8 mouse cellular contexts compared by ENCODE assay signal in the genomic region with DNA sequence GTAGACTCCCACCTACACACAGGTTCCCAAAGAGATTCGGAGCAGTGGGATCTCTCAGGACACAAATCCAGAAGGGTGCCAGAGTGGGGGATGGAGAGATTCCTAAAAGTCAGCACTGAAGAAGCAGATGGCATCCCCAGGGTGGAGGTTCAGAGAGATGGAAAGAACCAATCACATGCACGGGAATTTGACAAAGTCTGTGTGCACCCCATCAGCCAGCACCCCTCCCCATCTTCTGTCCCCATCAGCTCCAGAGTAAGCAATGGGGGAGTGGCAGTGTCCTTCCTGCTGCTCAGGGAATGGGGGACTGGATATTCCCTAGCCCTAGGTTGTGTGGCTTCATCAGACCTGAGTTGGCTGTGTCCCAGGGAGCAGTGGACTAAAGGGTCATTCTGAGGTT. TPM values are rescaled to one million over a fixed set of nuclear protein-coding genes. Genes with fewer than 3 reads are reported as not detected.
DNase-seq lines count a peak whose midpoint lies in the region; ATAC-seq and TF ChIP-seq lines count a peak whose summit lies in the region.

No protein-coding gene starts in this region.

- H3K27me3 ChIP-seq in liver, adult 2 months (ENCODE audit: control insufficient read depth, insufficient read depth, low read length): 0 out of 2 replicates have a peak, but pooled peaks cover 8% of the 10 kb centered on the region
- H3K27me3 ChIP-seq in liver, embryonic 12.5 days (replicated peaks): peaks cover 93% of the 10 kb centered on the region
- peaks cover 9% of the 10 kb centered on the region for H3K27me3 ChIP-seq in embryonic facial prominence, embryonic 13.5 days
- no peaks in the 10 kb centered on the region for H3K27me3 ChIP-seq in intestine, embryonic 16.5 days (replicated peaks; ENCODE audit: control insufficient read depth, insufficient read depth, low read length)
- H3K27me3 ChIP-seq in neural tube, embryonic 14.5 days (ENCODE audit: control insufficient read depth, insufficient read depth, low read length): no peaks in the 10 kb centered on the region

- no peak for TF ChIP-seq POLR2A in liver, adult 2 months (IDR thresholded peaks at IDR 0.05; ENCODE audit: extremely low read depth, insufficient read depth, low read length)

- ATAC-seq in liver, embryonic 12.5 days: no peak
- 0 out of 2 replicates have a peak, but pooled peaks have one; percentile 10 for ATAC-seq in embryonic facial prominence, embryonic 13.5 days (ENCODE audit: insufficient number of reproducible peaks, insufficient read depth, low FRiP score, low TSS enrichment, low read depth)
- peak; percentile 24; the same call in 1 of the 2 replicates for ATAC-seq in intestine, embryonic 16.5 days
- ATAC-seq in neural tube, embryonic 14.5 days (ENCODE audit: low read depth): no peak; the same call in 1 of the 2 replicates

- no peaks in the 10 kb centered on the region for H3K79me2 ChIP-seq in liver, adult 2 months (ENCODE audit: control insufficient read depth, insufficient read depth, low read length)

- no peaks in the 10 kb centered on the region for H3K9me3 ChIP-seq in liver, embryonic 12.5 days (replicated peaks)
- H3K9me3 ChIP-seq in embryonic facial prominence, embryonic 13.5 days: no peaks in the 10 kb centered on the region
- H3K9me3 ChIP-seq in intestine, embryonic 16.5 days (ENCODE audit: control insufficient read depth, low read length): no peaks in the 10 kb centered on the region
- no peaks in the 10 kb centered on the region for H3K9me3 ChIP-seq in neural tube, embryonic 14.5 days (ENCODE audit: control insufficient read depth, low read length)

- no peaks in the 10 kb centered on the region for H3K36me3 ChIP-seq in liver, adult 2 months (ENCODE audit: control insufficient read depth, insufficient read depth, low read length)
- no peaks in the 10 kb centered on the region for H3K36me3 ChIP-seq in liver, embryonic 12.5 days
- no peaks in the 10 kb centered on the region for H3K36me3 ChIP-seq in embryonic facial prominence, embryonic 13.5 days
- no peaks in the 10 kb centered on the region for H3K36me3 ChIP-seq in intestine, embryonic 16.5 days (ENCODE audit: control insufficient read depth, insufficient read depth, low read length)
- no peaks in the 10 kb centered on the region for H3K36me3 ChIP-seq in neural tube, embryonic 14.5 days (ENCODE audit: control insufficient read depth, insufficient read depth, low read length)

- no peak overlapping the region for H3K9ac ChIP-seq in liver, adult 2 months (ENCODE audit: low read depth, low read length)
- H3K9ac ChIP-seq in liver, embryonic 12.5 days: no peak overlapping the region
- peak overlapping the region; percentile 70 for H3K9ac ChIP-seq in embryonic facial prominence, embryonic 13.5 days
- peak overlapping the region; percentile 68 for H3K9ac ChIP-seq in intestine, embryonic 16.5 days (ENCODE audit: low read depth, low read length)
- H3K9ac ChIP-seq in neural tube, embryonic 14.5 days (replicated peaks; ENCODE audit: low read depth, low read length): no peak overlapping the region

- H3K4me2 ChIP-seq in liver, embryonic 12.5 days: no peak overlapping the region
- H3K4me2 ChIP-seq in embryonic facial prominence, embryonic 13.5 days: peak overlapping the region; percentile 81
- H3K4me2 ChIP-seq in intestine, embryonic 16.5 days (ENCODE audit: low read depth, low read length): peak overlapping the region; percentile 87
- peak overlapping the region; percentile 47; the same call in 1 of the 2 replicates for H3K4me2 ChIP-seq in neural tube, embryonic 14.5 days (ENCODE audit: low read depth, low read length)

- no peaks in the 10 kb centered on the region for H3K4me1 ChIP-seq in liver, adult 2 months (ENCODE audit: control insufficient read depth, insufficient read depth, low read length)
- H3K4me1 ChIP-seq in liver, embryonic 12.5 days: 0 out of 2 replicates have a peak, but pooled peaks cover 6% of the 10 kb centered on the region
- peaks cover 44% of the 10 kb centered on the region for H3K4me1 ChIP-seq in embryonic facial prominence, embryonic 13.5 days
- H3K4me1 ChIP-seq in intestine, embryonic 16.5 days (ENCODE audit: control insufficient read depth, insufficient read depth, low read length): peaks cover 25% of the 10 kb centered on the region
- peaks cover 17% of the 10 kb centered on the region for H3K4me1 ChIP-seq in neural tube, embryonic 14.5 days (ENCODE audit: control insufficient read depth, insufficient read depth, low read length)

- H3K27ac ChIP-seq in liver, adult 2 months (replicated peaks; ENCODE audit: insufficient read depth, low read depth, low read length): no peak overlapping the region
- no peak overlapping the region for H3K27ac ChIP-seq in liver, embryonic 12.5 days
- peak overlapping the region; percentile 88 for H3K27ac ChIP-seq in embryonic facial prominence, embryonic 13.5 days
- H3K27ac ChIP-seq in intestine, embryonic 16.5 days (ENCODE audit: low read length): no peak overlapping the region
- no peak overlapping the region for H3K27ac ChIP-seq in neural tube, embryonic 14.5 days (ENCODE audit: low read depth, low read length)

- WGBS in liver, adult 2 months: 8% methylated on average over 2 of the region's 2 CpGs
- WGBS in liver, embryonic 12.5 days (ENCODE audit: insufficient replicate concordance): 15% methylated on average over 2 of the region's 2 CpGs
- WGBS in embryonic facial prominence, embryonic 13.5 days: 7% methylated on average over 2 of the region's 2 CpGs
- 7% methylated on average over 2 of the region's 2 CpGs for WGBS in intestine, embryonic 16.5 days
- WGBS in neural tube, embryonic 14.5 days: 5% methylated on average over 2 of the region's 2 CpGs

- H3K4me3 ChIP-seq in liver, adult 2 months (ENCODE audit: insufficient read depth, low read depth, low read length): no peak overlapping the region
- no peak overlapping the region for H3K4me3 ChIP-seq in liver, embryonic 12.5 days
- peak overlapping the region; percentile 43 for H3K4me3 ChIP-seq in embryonic facial prominence, embryonic 13.5 days
- H3K4me3 ChIP-seq in intestine, embryonic 16.5 days (ENCODE audit: low read length): peak overlapping the region; percentile 48
- H3K4me3 ChIP-seq in neural tube, embryonic 14.5 days (ENCODE audit: low read depth, low read length): no peak overlapping the region

- no peak for TF ChIP-seq CTCF in liver, adult 2 months (IDR thresholded peaks at IDR 0.05; ENCODE audit: low read depth, low read length)

- DNase-seq in liver, adult 2 months (ENCODE audit: extremely low read depth, low read depth, low spot score): peak; percentile 6
- no peak for DNase-seq in right cerebral cortex, adult 18-20 months
- no peak for DNase-seq in MN1 (ENCODE audit: low spot score)
- no peak for DNase-seq in adrenal gland, postnatal 4 days (ENCODE audit: low spot score in 2 of 2)

RNA-seq across cellular contexts. Expression of a gene that starts 0.7 kb away (rescaled TPM):
- total RNA-seq in liver, adult 2 months (2014; rRNA removed): not detected in 2 replicates
- polyA plus RNA-seq in liver, adult 2 months (2012; rRNA removed): 0.05 and 0.11 TPM in 2 replicates
- polyA plus RNA-seq in liver, embryonic 12.5 days (2016; fragmentation: Nextera tagmentation; extraction: Ambion mirVana): not detected in 2 replicates
- 4.2 and 4.9 TPM in 2 replicates for polyA plus RNA-seq in embryonic facial prominence, embryonic 13.5 days (2015; fragmentation: Nextera tagmentation; extraction: Ambion mirVana)
- 1.5 and 1.7 TPM in 2 replicates for polyA plus RNA-seq in intestine, embryonic 16.5 days (2015; fragmentation: Nextera tagmentation; extraction: Ambion mirVana)
- polyA plus RNA-seq in neural tube, embryonic 14.5 days (2014; fragmentation: Nextera tagmentation; extraction: Ambion mirVana): 0.68 and 0.82 TPM in 2 replicates
- total RNA-seq in adrenal gland, postnatal 4 days (2021): 10 to 100 TPM; 10.3 to 13.2 TPM

RNA-seq across cellular contexts. Expression of a gene that starts 13.1 kb away (rescaled TPM):
- total RNA-seq in liver, adult 2 months (2014; rRNA removed): not detected in 2 replicates
- not detected in 2 replicates for polyA plus RNA-seq in liver, adult 2 months (2012; rRNA removed)
- polyA plus RNA-seq in liver, embryonic 12.5 days (2016; fragmentation: Nextera tagmentation; extraction: Ambion mirVana): not detected in 2 replicates
- polyA plus RNA-seq in embryonic facial prominence, embryonic 13.5 days (2015; fragmentation: Nextera tagmentation; extraction: Ambion mirVana): 0.25 and 0.99 TPM in 2 replicates
- polyA plus RNA-seq in intestine, embryonic 16.5 days (2015; fragmentation: Nextera tagmentation; extraction: Ambion mirVana): 0.13 and 0.16 TPM in 2 replicates
- 0.09 and 0.26 TPM in 2 replicates for polyA plus RNA-seq in neural tube, embryonic 14.5 days (2014; fragmentation: Nextera tagmentation; extraction: Ambion mirVana)
- total RNA-seq in adrenal gland, postnatal 4 days (2021): under 1 TPM in 1 of 2 experiments, not detected in 1; 0.11 TPM

RNA-seq across cellular contexts. Expression of a gene that starts 22.5 kb away (rescaled TPM):
- 0.09 TPM in 1 of 2 replicates, not detected in the other for total RNA-seq in liver, adult 2 months (2014; rRNA removed)
- polyA plus RNA-seq in liver, adult 2 months (2012; rRNA removed): 0.02 and 0.04 TPM in 2 replicates
- polyA plus RNA-seq in liver, embryonic 12.5 days (2016; fragmentation: Nextera tagmentation; extraction: Ambion mirVana): 0.28 and 0.37 TPM in 2 replicates
- polyA plus RNA-seq in embryonic facial prominence, embryonic 13.5 days (2015; fragmentation: Nextera tagmentation; extraction: Ambion mirVana): 1.4 and 3.6 TPM in 2 replicates
- 3.0 and 3.2 TPM in 2 replicates for polyA plus RNA-seq in intestine, embryonic 16.5 days (2015; fragmentation: Nextera tagmentation; extraction: Ambion mirVana)
- polyA plus RNA-seq in neural tube, embryonic 14.5 days (2014; fragmentation: Nextera tagmentation; extraction: Ambion mirVana): 1.7 and 2.0 TPM in 2 replicates
- 10 to 100 TPM in 1 of 2 experiments, 1 to 10 TPM in 1; 4.9 to 12.7 TPM for total RNA-seq in adrenal gland, postnatal 4 days (2021)

RNA-seq across cellular contexts. Expression of a gene that starts 25.0 kb away (rescaled TPM):
- under 0.01 and 0.07 TPM in 2 replicates for total RNA-seq in liver, adult 2 months (2014; rRNA removed)
- polyA plus RNA-seq in liver, adult 2 months (2012; rRNA removed): 0.26 and 0.51 TPM in 2 replicates
- polyA plus RNA-seq in liver, embryonic 12.5 days (2016; fragmentation: Nextera tagmentation; extraction: Ambion mirVana): 2.5 and 3.2 TPM in 2 replicates
- polyA plus RNA-seq in embryonic facial prominence, embryonic 13.5 days (2015; fragmentation: Nextera tagmentation; extraction: Ambion mirVana): 38.2 and 41.8 TPM in 2 replicates
- 4.9 and 5.4 TPM in 2 replicates for polyA plus RNA-seq in intestine, embryonic 16.5 days (2015; fragmentation: Nextera tagmentation; extraction: Ambion mirVana)
- polyA plus RNA-seq in neural tube, embryonic 14.5 days (2014; fragmentation: Nextera tagmentation; extraction: Ambion mirVana): 14.3 and 22.5 TPM in 2 replicates
- 10 to 100 TPM in 1 of 2 experiments, 1 to 10 TPM in 1; 8.7 to 12.0 TPM for total RNA-seq in adrenal gland, postnatal 4 days (2021)

RNA-seq across cellular contexts. Expression of a gene that starts 50.0 kb away (rescaled TPM):
- 2.1 and 2.6 TPM in 2 replicates for total RNA-seq in liver, adult 2 months (2014; rRNA removed)
- polyA plus RNA-seq in liver, adult 2 months (2012; rRNA removed): 5.7 and 8.0 TPM in 2 replicates
- polyA plus RNA-seq in liver, embryonic 12.5 days (2016; fragmentation: Nextera tagmentation; extraction: Ambion mirVana): 2.0 and 3.2 TPM in 2 replicates
- 4.0 and 4.6 TPM in 2 replicates for polyA plus RNA-seq in embryonic facial prominence, embryonic 13.5 days (2015; fragmentation: Nextera tagmentation; extraction: Ambion mirVana)
- polyA plus RNA-seq in intestine, embryonic 16.5 days (2015; fragmentation: Nextera tagmentation; extraction: Ambion mirVana): 2.4 and 3.6 TPM in 2 replicates
- polyA plus RNA-seq in neural tube, embryonic 14.5 days (2014; fragmentation: Nextera tagmentation; extraction: Ambion mirVana): 5.2 and 12.3 TPM in 2 replicates
- total RNA-seq in adrenal gland, postnatal 4 days (2021): 10 to 100 TPM; 14.5 to 15.3 TPM

Comparison
In these comparisons a context has a peak if more than half of its experiments do, and no peak if none do; other contexts are left out.
1. H3K4me3 ChIP-seq: peak in embryonic facial prominence, embryonic 13.5 days (single experiment) and intestine, embryonic 16.5 days (single experiment); none in liver, adult 2 months (single experiment), liver, embryonic 12.5 days (single experiment) and neural tube, embryonic 14.5 days (single experiment).
2. H3K9ac ChIP-seq: peak in embryonic facial prominence, embryonic 13.5 days (single experiment) and intestine, embryonic 16.5 days (single experiment); none in liver, adult 2 months (single experiment), liver, embryonic 12.5 days (single experiment) and neural tube, embryonic 14.5 days (single experiment).
3. ATAC-seq: peak in embryonic facial prominence, embryonic 13.5 days (single experiment) and intestine, embryonic 16.5 days (single experiment); none in liver, embryonic 12.5 days (single experiment) and neural tube, embryonic 14.5 days (single experiment).